Mouse (Mus musculus) erythroblast, embryonic 14.5 days (primary cell): ENCODE results near the gene Chchd6. TPM values are rescaled to one million over a fixed set of nuclear protein-coding genes. Genes with fewer than 3 reads are reported as not detected.

Source experiments
- H3K27me3 ChIP-seq: 2 replicates; pipeline ENCODE4 v1.6.1; 2012; ENCODE audit warnings: inconsistent platforms; ENCODE audit not compliant: control insufficient read depth
- H3K36me3 ChIP-seq: 2 replicates; pipeline ENCODE4 v1.6.1; 2012; ENCODE audit warnings: mild to moderate bottlenecking, inconsistent platforms; ENCODE audit not compliant: control insufficient read depth
- H3K4me1 ChIP-seq: 2 replicates; pipeline ENCODE4 v1.6.1; 2012; ENCODE audit warnings: inconsistent platforms; ENCODE audit not compliant: control insufficient read depth
- H3K4me3 ChIP-seq: replicated peaks from 2 replicates; pipeline ENCODE3; 2012; ENCODE audit warnings: moderate library complexity, mild to moderate bottlenecking, inconsistent platforms
- H3K9me3 ChIP-seq: 2 replicates; pipeline ENCODE4 v1.6.1; 2012; ENCODE audit warnings: low read length, inconsistent platforms, mixed read lengths; ENCODE audit not compliant: control insufficient read depth
- GATA1 ChIP-seq: IDR thresholded peaks from 2 replicates; pipeline ENCODE4 v1.6.1; 2012; ENCODE audit warnings: low read length, inconsistent platforms, mixed read lengths
- TAL1 ChIP-seq: IDR thresholded peaks from 3 replicates; pipeline ENCODE4 v1.6.1; 2012; ENCODE audit warnings: low read length, inconsistent platforms, mixed read lengths
- polyA plus RNA-seq: library from polyadenylated mRNA; stranded (reverse); fragments of >175 nt; gene quantifications from 2 replicates; pipeline ENCODE4 v1.2.3, GENCODE M21; 2012

Chchd6 gene
- polyA plus RNA-seq, 1 experiment: 1.6 TPM

GRCm38 (mm10) chr6:89409041-89409440, 186.4 kb downstream of the Chchd6 start:
- no peaks in the 10 kb centered on the region for H3K27me3 ChIP-seq

GRCm38 (mm10) chr6:89408259-89408658, 187.2 kb downstream of the Chchd6 start:
- Histone ChIP-seq H3K36me3 (no peaks in the 10 kb centered on the region), H3K4me1 (peaks cover 9% of the 10 kb centered on the region), H3K9me3 (no peaks in the 10 kb centered on the region), H3K27me3 (no peaks in the 10 kb centered on the region), H3K4me3 (no peak overlapping the region)
- no peak for TF ChIP-seq TAL1

More at GRCm38 (mm10) chr6:89409041-89409440, 186.4 kb downstream of the Chchd6 start:
- TF ChIP-seq TAL1 (no peak), GATA1 (no peak)
- H3K4me1 ChIP-seq: peaks cover 16% of the 10 kb centered on the region
- H3K4me3 ChIP-seq: no peak overlapping the region
- H3K36me3 ChIP-seq: no peaks in the 10 kb centered on the region
- no peaks in the 10 kb centered on the region for H3K9me3 ChIP-seq

- no peaks in the 10 kb centered on the region for H3K27me3 ChIP-seq
- H3K4me3 ChIP-seq: no peak overlapping the region
- peaks cover 5% of the 10 kb centered on the region for H3K4me1 ChIP-seq
- TF ChIP-seq TAL1 (no peak), GATA1 (no peak)
- H3K36me3 ChIP-seq: no peaks in the 10 kb centered on the region
- H3K9me3 ChIP-seq: no peaks in the 10 kb centered on the region
Observed at GRCm38 (mm10) chr6:89407247-89407889, 188.1 kb downstream of the Chchd6 start.

GRCm38 (mm10) chr6:89404964-89405363, 190.5 kb downstream of the Chchd6 start:
- H3K27me3 ChIP-seq: no peaks in the 10 kb centered on the region
- no peaks in the 10 kb centered on the region for H3K9me3 ChIP-seq
- no peak for TF ChIP-seq TAL1
- no peak for TF ChIP-seq GATA1
- no peak overlapping the region for H3K4me3 ChIP-seq
- H3K36me3 ChIP-seq: no peaks in the 10 kb centered on the region
- H3K4me1 ChIP-seq: peaks cover 5% of the 10 kb centered on the region

GRCm38 (mm10) chr6:89403257-89404225, 191.9 kb downstream of the Chchd6 start:
- TF ChIP-seq TAL1 (no peak), GATA1 (no peak)
- Histone ChIP-seq H3K27me3 (no peaks in the 10 kb centered on the region), H3K9me3 (no peaks in the 10 kb centered on the region), H3K36me3 (no peaks in the 10 kb centered on the region), H3K4me3 (no peak overlapping the region), H3K4me1 (peaks cover 5% of the 10 kb centered on the region)

- no peaks in the 10 kb centered on the region for H3K9me3 ChIP-seq
- H3K27me3 ChIP-seq: no peaks in the 10 kb centered on the region
- H3K4me1 ChIP-seq: peaks cover 3% of the 10 kb centered on the region
- TF ChIP-seq GATA1: no peak
- TF ChIP-seq TAL1: no peak
- H3K4me3 ChIP-seq: no peak overlapping the region
- H3K36me3 ChIP-seq: no peaks in the 10 kb centered on the region
Observed at GRCm38 (mm10) chr6:89402406-89402805, 193.0 kb downstream of the Chchd6 start.

- no peak overlapping the region for H3K4me3 ChIP-seq
- H3K9me3 ChIP-seq: no peaks in the 10 kb centered on the region
- no peaks in the 10 kb centered on the region for H3K27me3 ChIP-seq
- TF ChIP-seq GATA1: no peak
- TF ChIP-seq TAL1: no peak
- H3K4me1 ChIP-seq: no peaks in the 10 kb centered on the region
- H3K36me3 ChIP-seq: no peaks in the 10 kb centered on the region
Observed at GRCm38 (mm10) chr6:89399564-89399963, 195.9 kb downstream of the Chchd6 start.

- Histone ChIP-seq H3K27me3 (no peaks in the 10 kb centered on the region), H3K4me3 (no peak overlapping the region), H3K36me3 (no peaks in the 10 kb centered on the region), H3K4me1 (no peaks in the 10 kb centered on the region), H3K9me3 (no peaks in the 10 kb centered on the region)
- no peak for TF ChIP-seq GATA1
- no peak for TF ChIP-seq TAL1
Observed at GRCm38 (mm10) chr6:89397919-89398318, 197.5 kb downstream of the Chchd6 start.

- H3K27me3 ChIP-seq: no peaks in the 10 kb centered on the region
- no peak for TF ChIP-seq GATA1
- no peak for TF ChIP-seq TAL1
- H3K4me1 ChIP-seq: peaks cover 4% of the 10 kb centered on the region; the same call in 1 of the 2 replicates
- no peaks in the 10 kb centered on the region for H3K9me3 ChIP-seq
- H3K36me3 ChIP-seq: no peaks in the 10 kb centered on the region
- no peak overlapping the region for H3K4me3 ChIP-seq
Observed at GRCm38 (mm10) chr6:89393820-89394219, 201.6 kb downstream of the Chchd6 start.
